Mouse (Mus musculus) lung, adult 2 months (tissue): ENCODE data around the gene Plekhm2.

Experiments used
- CTCF ChIP-seq: fragments of 200-500 bp; IDR thresholded peaks from 2 replicates; pipeline ENCODE4 v1.5.1; 2011; ENCODE audit warnings: mild to moderate bottlenecking, low read length, control low read depth; ENCODE audit not compliant: insufficient read depth
- POLR2A ChIP-seq: fragments of 200-500 bp; IDR thresholded peaks from 2 replicates; pipeline ENCODE4 v1.6.1; 2011; ENCODE audit warnings: low read depth, mild to moderate bottlenecking, control low read depth, low read length, borderline replicate concordance; ENCODE audit errors: extremely low read depth

DNA sequence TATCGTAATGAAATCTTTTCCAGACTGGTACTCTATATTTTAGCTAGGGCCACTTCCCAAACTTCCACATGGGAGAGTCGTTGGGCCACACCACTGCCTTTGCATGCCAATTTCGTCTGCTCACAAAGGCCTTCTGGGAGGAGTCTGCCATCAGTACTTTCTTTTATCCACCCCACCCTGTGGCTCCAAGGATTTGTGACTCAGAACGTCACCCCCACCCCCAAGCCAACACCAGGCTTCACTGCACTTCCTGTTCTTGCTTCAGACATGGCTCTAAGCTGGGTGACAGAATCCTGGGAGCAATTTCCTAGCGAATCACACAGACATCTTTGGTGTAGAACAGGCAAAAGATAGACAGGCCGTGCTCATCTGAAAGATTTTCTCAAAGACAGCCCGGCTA lies 17.1 kb upstream of the Plekhm2 start:
- TF ChIP-seq CTCF (no peak), POLR2A (no peak)
